Mouse (Mus musculus) layer of hippocampus, postnatal 36 days (tissue): ENCODE results near the gene Rdm1. TPM values are rescaled to one million over a fixed set of nuclear protein-coding genes. Genes with fewer than 3 reads are reported as not detected.

Experiments used
- DNase-seq, 2 experiments: peaks; one replicate each; pipeline ENCODE4 v3.0.0; 2022
- total RNA-seq, 2 experiments: library from RNA; stranded (reverse); gene quantifications; 2 replicates each; pipeline ENCODE4 v1.2.3; 2021

Rdm1 gene
- total RNA-seq, 2 experiments from 2014 or later: 6.7 to 9.4 TPM

GRCm38 (mm10) chr11:101680634-101681325, 53.8 kb downstream of the Rdm1 start:
- DNase-seq: no peak

GRCm38 (mm10) chr11:101681968-101682367, 55.0 kb downstream of the Rdm1 start:
- DNase-seq: no peak

- no peak for DNase-seq
Measured at GRCm38 (mm10) chr11:101682410-101682960, 55.5 kb downstream of the Rdm1 start.

Other genes starting within 250 kb of the Rdm1 start
- 10 to 100 TPM; 41.4 to 43.7 TPM for gene Aarsd1, start 209.6 kb upstream of the Rdm1 start, total RNA-seq
- 1 to 10 TPM; 7.1 to 8.8 TPM for gene Gm27029, start 202.4 kb upstream of the Rdm1 start, total RNA-seq
- 10 to 100 TPM; 34.8 to 36.3 TPM for gene Rundc1, start 202.1 kb upstream of the Rdm1 start, total RNA-seq
- gene Ptges3l, start 201.9 kb upstream of the Rdm1 start, total RNA-seq: 1 to 10 TPM; 1.7 to 2.0 TPM
- gene Rpl27, start 184.9 kb upstream of the Rdm1 start, total RNA-seq: 10 to 100 TPM; 28.5 to 39.7 TPM
- 1 to 10 TPM; 2.5 to 3.1 TPM for gene Ifi35, start 178.8 kb upstream of the Rdm1 start, total RNA-seq
- gene Rnd2, start 162.2 kb upstream of the Rdm1 start, total RNA-seq: 100 to 1,000 TPM; 123 TPM
- gene Vat1, start 161.0 kb upstream of the Rdm1 start, total RNA-seq: 10 to 100 TPM; 28.0 to 28.2 TPM
- 1 to 10 TPM in 1 of 2 experiments, under 1 TPM in 1; 0.96 to 1.6 TPM for gene Brca1, start 75.2 kb upstream of the Rdm1 start, total RNA-seq
- 100 to 1,000 TPM; 142 to 194 TPM for gene Nbr1, start 75.0 kb upstream of the Rdm1 start, total RNA-seq
- 1 to 10 TPM; 1.3 to 2.7 TPM for gene Tmem106a, start 45.0 kb upstream of the Rdm1 start, total RNA-seq
- not detected for gene Gm11634, start 27.9 kb upstream of the Rdm1 start, total RNA-seq
- 10 to 100 TPM; 12.9 to 13.8 TPM for gene Arl4d, start 38.3 kb downstream of the Rdm1 start, total RNA-seq
- 10 to 100 TPM; 35.6 to 40.4 TPM for gene Dhx8, start 105.7 kb downstream of the Rdm1 start, total RNA-seq
- gene Etv4, start 158.2 kb downstream of the Rdm1 start, total RNA-seq: 10 to 100 TPM; 15.1 to 16.3 TPM